Mouse (Mus musculus): ENCODE data around the gene Gkap1. TPM values are rescaled to one million over a fixed set of nuclear protein-coding genes. Genes with fewer than 3 reads are reported as not detected.
A peak's percentile ranks its signal among the peaks of the same experiment; 100 is the strongest.

The Gkap1 gene
- polyA plus RNA-seq, 1 experiment from 2014 or later = 25.2 TPM

- Histone ChIP-seq H3K4me3 (replicated peaks; ENCODE audit: low read depth, low read length) (no peak overlapping the region), H3K4me2 (ENCODE audit: low read length) (no peak overlapping the region), H3K9me3 (ENCODE audit: control insufficient read depth, low read length) (no peaks in the 10 kb centered on the region), H3K27me3 (ENCODE audit: control insufficient read depth, insufficient read depth, low read length) (no peaks in the 10 kb centered on the region), H3K9ac (replicated peaks; ENCODE audit: low read length) (no peak overlapping the region), H3K27ac (replicated peaks; ENCODE audit: low read depth, low read length) (no peak overlapping the region), H3K4me1 (ENCODE audit: control insufficient read depth, insufficient read depth, low read length) (no peaks in the 10 kb centered on the region), H3K36me3 (ENCODE audit: control insufficient read depth, insufficient read depth, low read length) (peaks cover 21% of the 10 kb centered on the region)
- DNase-seq (no peak), ATAC-seq (ENCODE audit: low FRiP score, low TSS enrichment) (no peak)
- 95% methylated on average over 5 of the region's 5 CpGs for WGBS
Measured at GRCm38 (mm10) chr13:58248957-58249356, 26.5 kb downstream of the Gkap1 start.

GRCm38 (mm10) chr13:58236536-58236935 lies 39.0 kb downstream of the Gkap1 start:
- Histone ChIP-seq H3K9ac (replicated peaks; ENCODE audit: low read length) (no peak overlapping the region), H3K4me3 (replicated peaks; ENCODE audit: low read depth, low read length) (no peak overlapping the region), H3K4me2 (ENCODE audit: low read length) (no peak overlapping the region), H3K4me1 (ENCODE audit: control insufficient read depth, insufficient read depth, low read length) (no peaks in the 10 kb centered on the region), H3K9me3 (ENCODE audit: control insufficient read depth, low read length) (no peaks in the 10 kb centered on the region), H3K36me3 (ENCODE audit: control insufficient read depth, insufficient read depth, low read length) (peaks cover 13% of the 10 kb centered on the region; the same call in 1 of the 2 replicates), H3K27me3 (ENCODE audit: control insufficient read depth, insufficient read depth, low read length) (no peaks in the 10 kb centered on the region), H3K27ac (replicated peaks; ENCODE audit: low read depth, low read length) (no peak overlapping the region)
- 84% methylated on average over 7 of the region's 7 CpGs for WGBS
- DNase-seq (peak; percentile 2), ATAC-seq (ENCODE audit: low FRiP score, low TSS enrichment) (no peak)

DNA sequence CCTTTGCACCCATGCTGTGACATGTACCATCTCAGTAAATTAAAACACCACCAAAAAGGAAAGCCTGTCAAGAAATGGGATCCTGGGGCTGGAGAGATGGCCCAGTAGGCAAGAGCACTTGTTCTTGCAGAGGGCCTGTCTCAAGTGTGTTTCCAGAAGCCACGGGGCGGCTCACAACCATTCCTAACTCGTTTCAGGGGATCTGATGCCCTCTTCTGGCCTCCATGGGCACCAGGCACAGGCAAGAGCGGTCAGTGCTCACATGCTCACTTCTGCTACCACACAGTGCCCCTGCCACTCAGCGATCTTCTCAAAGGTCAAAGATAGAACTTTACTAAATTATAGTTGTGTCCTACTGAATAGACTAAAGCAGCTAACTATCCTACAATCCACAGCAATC lies 42.9 kb downstream of the Gkap1 start:
- 50% methylated on average over 5 of the region's 5 CpGs for WGBS
- H3K27me3 ChIP-seq (ENCODE audit: control insufficient read depth, insufficient read depth, low read length) = no peaks in the 10 kb centered on the region

GRCm38 (mm10) chr13:58232070-58232469 lies 43.4 kb downstream of the Gkap1 start:
- no peak overlapping the region for H3K4me2 ChIP-seq (ENCODE audit: low read length)
- no peaks in the 10 kb centered on the region for H3K4me1 ChIP-seq (ENCODE audit: control insufficient read depth, insufficient read depth, low read length)
- H3K27ac ChIP-seq (replicated peaks; ENCODE audit: low read depth, low read length) = no peak overlapping the region
- 90% methylated on average over 8 of the region's 8 CpGs for WGBS
- no peaks in the 10 kb centered on the region for H3K27me3 ChIP-seq (ENCODE audit: control insufficient read depth, insufficient read depth, low read length)
- no peaks in the 10 kb centered on the region for H3K9me3 ChIP-seq (ENCODE audit: control insufficient read depth, low read length)
- H3K9ac ChIP-seq (replicated peaks; ENCODE audit: low read length) = no peak overlapping the region
- ATAC-seq (ENCODE audit: low FRiP score, low TSS enrichment) = no peak
- H3K4me3 ChIP-seq (replicated peaks; ENCODE audit: low read depth, low read length) = no peak overlapping the region
- DNase-seq = no peak
- H3K36me3 ChIP-seq (ENCODE audit: control insufficient read depth, insufficient read depth, low read length) = peaks cover 6% of the 10 kb centered on the region; the same call in 1 of the 2 replicates

More for the DNA sequence above, 42.9 kb downstream of the Gkap1 start:
- Histone ChIP-seq H3K36me3 (ENCODE audit: control insufficient read depth, insufficient read depth, low read length) (peaks cover 6% of the 10 kb centered on the region; the same call in 1 of the 2 replicates), H3K9me3 (ENCODE audit: control insufficient read depth, low read length) (no peaks in the 10 kb centered on the region), H3K9ac (replicated peaks; ENCODE audit: low read length) (no peak overlapping the region), H3K4me1 (ENCODE audit: control insufficient read depth, insufficient read depth, low read length) (no peaks in the 10 kb centered on the region), H3K4me2 (ENCODE audit: low read length) (no peak overlapping the region), H3K27ac (replicated peaks; ENCODE audit: low read depth, low read length) (no peak overlapping the region), H3K4me3 (replicated peaks; ENCODE audit: low read depth, low read length) (no peak overlapping the region)
- peak; percentile 56 for DNase-seq
- ATAC-seq (ENCODE audit: low FRiP score, low TSS enrichment) = no peak

DNA sequence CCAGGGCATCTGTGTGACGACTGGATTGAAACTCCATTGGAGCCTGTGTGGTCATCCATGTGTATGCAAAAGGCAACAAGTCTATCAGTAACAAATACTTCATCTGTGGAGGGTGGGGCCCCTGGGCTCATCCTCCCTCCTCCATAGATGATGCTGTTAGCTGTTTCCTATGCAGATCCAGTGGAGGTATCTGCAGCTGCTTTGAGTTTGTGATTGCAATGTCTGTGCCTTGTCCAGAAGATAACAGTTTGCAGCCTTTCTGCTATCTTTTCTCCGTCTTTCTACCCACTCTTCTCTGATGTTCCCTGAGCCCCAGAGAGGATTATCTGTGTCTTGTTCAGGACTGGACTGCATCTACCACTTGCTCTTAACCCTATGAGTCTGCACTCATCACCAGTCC lies 46.9 kb downstream of the Gkap1 start:
- H3K4me2 ChIP-seq (ENCODE audit: low read length) = no peak overlapping the region
- no peak overlapping the region for H3K27ac ChIP-seq (replicated peaks; ENCODE audit: low read depth, low read length)
- no peak overlapping the region for H3K9ac ChIP-seq (replicated peaks; ENCODE audit: low read length)
- H3K4me3 ChIP-seq (replicated peaks; ENCODE audit: low read depth, low read length) = no peak overlapping the region
- DNase-seq (no peak), ATAC-seq (ENCODE audit: low FRiP score, low TSS enrichment) (no peak)
- no peaks in the 10 kb centered on the region for H3K27me3 ChIP-seq (ENCODE audit: control insufficient read depth, insufficient read depth, low read length)
- H3K9me3 ChIP-seq (ENCODE audit: control insufficient read depth, low read length) = no peaks in the 10 kb centered on the region
- no peaks in the 10 kb centered on the region for H3K4me1 ChIP-seq (ENCODE audit: control insufficient read depth, insufficient read depth, low read length)
- WGBS = 83% methylated on average over 2 of the region's 2 CpGs
- H3K36me3 ChIP-seq (ENCODE audit: control insufficient read depth, insufficient read depth, low read length) = no peaks in the 10 kb centered on the region

- Histone ChIP-seq H3K4me2 (ENCODE audit: low read length) (no peak overlapping the region), H3K9me3 (ENCODE audit: control insufficient read depth, low read length) (no peaks in the 10 kb centered on the region), H3K27ac (replicated peaks; ENCODE audit: low read depth, low read length) (no peak overlapping the region), H3K4me1 (ENCODE audit: control insufficient read depth, insufficient read depth, low read length) (no peaks in the 10 kb centered on the region), H3K4me3 (replicated peaks; ENCODE audit: low read depth, low read length) (no peak overlapping the region), H3K27me3 (ENCODE audit: control insufficient read depth, insufficient read depth, low read length) (no peaks in the 10 kb centered on the region), H3K9ac (replicated peaks; ENCODE audit: low read length) (no peak overlapping the region), H3K36me3 (ENCODE audit: control insufficient read depth, insufficient read depth, low read length) (no peaks in the 10 kb centered on the region)
- 55% methylated on average over 8 of the region's 8 CpGs for WGBS
- no peak for ATAC-seq (ENCODE audit: low FRiP score, low TSS enrichment)
- no peak for DNase-seq
Measured at GRCm38 (mm10) chr13:58225694-58226093, 49.8 kb downstream of the Gkap1 start.

DNA sequence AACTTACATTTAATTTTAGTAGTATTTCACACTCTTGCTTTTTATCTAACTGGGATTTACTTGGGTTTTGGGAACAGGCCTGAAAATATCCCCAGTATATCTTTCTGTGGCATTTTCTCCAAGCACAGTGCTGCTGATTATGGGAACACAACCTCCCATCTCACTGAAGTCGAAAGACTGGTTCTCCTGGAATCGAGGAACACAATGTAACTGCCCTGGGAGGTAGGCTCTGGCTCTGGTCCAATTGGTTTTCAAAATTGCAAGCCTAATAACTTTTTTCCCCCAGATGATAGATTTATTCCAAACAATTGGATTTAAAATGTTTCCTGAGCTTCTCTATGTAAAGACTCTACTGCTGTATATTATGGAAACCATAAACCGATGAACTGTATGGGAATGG lies 55.3 kb downstream of the Gkap1 start:
- DNase-seq = no peak
- no peak overlapping the region for H3K4me3 ChIP-seq (replicated peaks; ENCODE audit: low read depth, low read length)
- peaks cover 6% of the 10 kb centered on the region for H3K4me1 ChIP-seq (ENCODE audit: control insufficient read depth, insufficient read depth, low read length)
- no peaks in the 10 kb centered on the region for H3K9me3 ChIP-seq (ENCODE audit: control insufficient read depth, low read length)
- no peak overlapping the region for H3K4me2 ChIP-seq (ENCODE audit: low read length)
- WGBS = 90% methylated on average over 3 of the region's 3 CpGs
- no peaks in the 10 kb centered on the region for H3K27me3 ChIP-seq (ENCODE audit: control insufficient read depth, insufficient read depth, low read length)
- no peak overlapping the region for H3K9ac ChIP-seq (replicated peaks; ENCODE audit: low read length)
- H3K27ac ChIP-seq (replicated peaks; ENCODE audit: low read depth, low read length) = no peak overlapping the region
- no peak for ATAC-seq (ENCODE audit: low FRiP score, low TSS enrichment)
- no peaks in the 10 kb centered on the region for H3K36me3 ChIP-seq (ENCODE audit: control insufficient read depth, insufficient read depth, low read length)

DNA sequence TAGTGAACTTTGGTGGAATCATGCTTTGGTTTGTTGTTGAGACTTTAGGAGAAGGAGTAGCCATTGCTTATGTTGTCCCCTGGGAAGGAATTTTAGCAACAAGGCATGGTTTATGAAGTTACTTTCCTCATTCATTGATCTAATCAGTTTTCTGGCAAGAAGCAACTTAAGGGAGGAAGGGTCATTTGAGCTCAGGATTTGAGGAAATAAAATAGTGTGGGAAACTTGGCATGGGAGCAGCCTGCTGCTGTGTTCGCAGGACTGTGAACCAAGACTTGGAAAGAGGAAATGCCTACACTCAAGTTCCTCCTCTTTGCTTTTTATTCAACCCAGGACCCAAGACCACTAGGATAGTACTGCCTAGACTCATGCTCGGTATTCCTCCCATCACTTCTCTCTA lies 58.0 kb downstream of the Gkap1 start:
- no peaks in the 10 kb centered on the region for H3K9me3 ChIP-seq (ENCODE audit: control insufficient read depth, low read length)
- H3K4me1 ChIP-seq (ENCODE audit: control insufficient read depth, insufficient read depth, low read length) = peaks cover 22% of the 10 kb centered on the region
- ATAC-seq (ENCODE audit: low FRiP score, low TSS enrichment) = no peak
- no peak for DNase-seq
- no peaks in the 10 kb centered on the region for H3K36me3 ChIP-seq (ENCODE audit: control insufficient read depth, insufficient read depth, low read length)
- H3K27me3 ChIP-seq (ENCODE audit: control insufficient read depth, insufficient read depth, low read length) = no peaks in the 10 kb centered on the region
- no peak overlapping the region for H3K4me3 ChIP-seq (replicated peaks; ENCODE audit: low read depth, low read length)
- no peak overlapping the region for H3K27ac ChIP-seq (replicated peaks; ENCODE audit: low read depth, low read length)
- WGBS = 93% methylated on average over 2 of the region's 2 CpGs
- no peak overlapping the region for H3K9ac ChIP-seq (replicated peaks; ENCODE audit: low read length)
- no peak overlapping the region for H3K4me2 ChIP-seq (ENCODE audit: low read length)

- H3K9ac ChIP-seq (replicated peaks; ENCODE audit: low read length) = peak overlapping the region; percentile 90
- H3K4me3 ChIP-seq (replicated peaks; ENCODE audit: low read depth, low read length) = peak overlapping the region; percentile 100
- no peaks in the 10 kb centered on the region for H3K27me3 ChIP-seq (ENCODE audit: control insufficient read depth, insufficient read depth, low read length)
- peaks cover 25% of the 10 kb centered on the region for H3K4me1 ChIP-seq (ENCODE audit: control insufficient read depth, insufficient read depth, low read length)
- H3K36me3 ChIP-seq (ENCODE audit: control insufficient read depth, insufficient read depth, low read length) = no peaks in the 10 kb centered on the region
- 95% methylated on average over 9 of the region's 9 CpGs for WGBS
- H3K4me2 ChIP-seq (ENCODE audit: low read length) = peak overlapping the region; percentile 83
- no peaks in the 10 kb centered on the region for H3K9me3 ChIP-seq (ENCODE audit: control insufficient read depth, low read length)
- DNase-seq (no peak), ATAC-seq (ENCODE audit: low FRiP score, low TSS enrichment) (no peak)
- H3K27ac ChIP-seq (replicated peaks; ENCODE audit: low read depth, low read length) = peak overlapping the region; percentile 93; the same call in 1 of the 2 replicates
Measured at GRCm38 (mm10) chr13:58216395-58216794, 59.1 kb downstream of the Gkap1 start.

Measured in midbrain, embryonic 14.5 days (tissue).